Mouse (Mus musculus) liver, postnatal 0 days (tissue): ENCODE results near the gene Mrpl38. TPM values are rescaled to one million over a fixed set of nuclear protein-coding genes. Genes with fewer than 3 reads are reported as not detected.
"Not testable (repeated sequence)": the region's sequence is repeated elsewhere in the genome, so short reads cannot be mapped to it uniquely, and the experiment has no call there.

ENCODE experiments used
- ATAC-seq: fragments of 200-750 bp; cut with Nextera tagmentation; 2 replicates; pipeline ENCODE4 v1.8.0; 2017; ENCODE audit warnings: mild to moderate bottlenecking, moderate library complexity
- DNase-seq: peaks from one replicate; pipeline ENCODE4 v3.0.0-alpha.2; 2016
- H3K27ac ChIP-seq: fragments of 300-500 bp; sonication (generic); 2 replicates; pipeline ENCODE4 v1.5.1; 2014; ENCODE audit warnings: antibody characterized with exemption, moderate library complexity, mild to moderate bottlenecking, low read depth
- H3K27me3 ChIP-seq: fragments of 300-500 bp; sonication (generic); 2 replicates; pipeline ENCODE4 v1.6.1; 2014; ENCODE audit warnings: low read length, control low read depth, mixed read lengths; ENCODE audit not compliant: insufficient read depth
- H3K36me3 ChIP-seq: fragments of 300-500 bp; sonication (generic); replicated peaks from 2 replicates; pipeline ENCODE4 v1.6.1; 2014; ENCODE audit warnings: mild to moderate bottlenecking, control low read depth, low read length, moderate library complexity, mixed read lengths; ENCODE audit not compliant: insufficient read depth
- H3K4me1 ChIP-seq: fragments of 300-500 bp; sonication (generic); 2 replicates; pipeline ENCODE4 v1.6.1; 2014; ENCODE audit warnings: antibody characterized with exemption, mild to moderate bottlenecking, control low read depth; ENCODE audit not compliant: insufficient read depth
- H3K4me2 ChIP-seq: fragments of 300-500 bp; sonication (generic); 2 replicates; pipeline ENCODE4 v1.6.1; 2014; ENCODE audit warnings: low read depth, mild to moderate bottlenecking, low read length, moderate library complexity, mixed read lengths
- H3K4me3 ChIP-seq: fragments of 300-500 bp; sonication (generic); 2 replicates; pipeline ENCODE4 v1.5.1; 2014; ENCODE audit warnings: low read depth, low read length
- H3K9ac ChIP-seq: fragments of 300-500 bp; sonication (generic); replicated peaks from 2 replicates; pipeline ENCODE4 v1.6.1; 2014; ENCODE audit warnings: mild to moderate bottlenecking, moderate library complexity
- H3K9me3 ChIP-seq: fragments of 300-500 bp; sonication (generic); 2 replicates; pipeline ENCODE4 v1.6.1; 2016; ENCODE audit warnings: mild to moderate bottlenecking, control low read depth, low read length, mixed read lengths
- CTCF ChIP-seq: sonication (generic); IDR thresholded peaks from 2 replicates; pipeline ENCODE4 v1.5.1; 2016; ENCODE audit warnings: antibody characterized with exemption, low read depth
- EP300 ChIP-seq: IDR thresholded peaks from 2 replicates; pipeline ENCODE4 v1.6.1; 2016; ENCODE audit warnings: antibody characterized with exemption, low read depth, mild to moderate bottlenecking
- WGBS: fragments of 180-500 bp; shearing (Covaris S2); extraction: QIAGEN DNeasy Blood & Tissue Kit; methylation state at CpG from one replicate; pipeline ENCODE4 v1.1.7; 2014; ENCODE audit not compliant: insufficient replicate concordance; 5-methylcytosine and 5-hydroxymethylcytosine counted together
- polyA plus RNA-seq: library from polyadenylated mRNA; unstranded; fragments of >200 nt; fragmentation: Nextera tagmentation; extraction: Ambion mirVana; gene quantifications from 2 replicates; pipeline ENCODE4 v1.2.1, GENCODE M21; 2015

Gene Mrpl38
- polyA plus RNA-seq, 1 experiment from 2014 or later, result 44.0 TPM

GRCm38 (mm10) chr11:116121731-116122245 lies 16.9 kb downstream of the Mrpl38 start:
- H3K4me2 ChIP-seq, H3K4me1 ChIP-seq, H3K27me3 ChIP-seq, ATAC-seq, H3K4me3 ChIP-seq, H3K9me3 ChIP-seq, DNase-seq, H3K9ac ChIP-seq, H3K27ac ChIP-seq: not testable (repeated sequence)
- TF ChIP-seq EP300, result peak; percentile 29; the same call in 1 of the 2 replicates
- WGBS, result 91% methylated on average over 8 of the region's 8 CpGs
- H3K36me3 ChIP-seq, result peaks cover 16% of the 10 kb centered on the region; the same call in 1 of the 2 replicates

DNA sequence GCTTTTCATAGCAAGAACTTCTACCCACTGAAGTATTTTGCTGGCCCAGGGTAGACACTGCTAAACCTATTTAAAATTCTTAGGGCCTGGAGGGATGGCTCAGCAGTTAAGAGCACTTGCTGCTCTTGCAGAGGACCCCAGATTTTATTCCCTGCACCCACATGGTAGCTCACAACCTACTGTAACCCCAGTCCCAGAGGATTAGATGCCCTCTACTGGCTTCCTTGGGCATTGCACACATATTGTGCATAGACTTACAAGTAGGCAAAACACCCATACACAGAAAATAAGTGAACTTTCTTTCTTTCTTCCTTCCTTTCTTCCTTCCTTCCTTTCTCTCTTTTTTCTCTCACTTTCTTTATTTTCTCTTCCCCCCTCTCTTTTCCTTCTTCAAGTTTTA lies 20.8 kb downstream of the Mrpl38 start:
- no peak overlapping the region for H3K9ac ChIP-seq
- no peaks in the 10 kb centered on the region for H3K27me3 ChIP-seq
- H3K36me3 ChIP-seq, result peaks cover 2% of the 10 kb centered on the region; the same call in 1 of the 2 replicates
- no peak overlapping the region for H3K4me3 ChIP-seq
- H3K9me3 ChIP-seq, result no peaks in the 10 kb centered on the region
- no peak overlapping the region for H3K4me2 ChIP-seq
- peak; percentile 55 for TF ChIP-seq CTCF
- no peak for TF ChIP-seq EP300
- DNase-seq, result peak; percentile 32
- no peak for ATAC-seq
- H3K27ac ChIP-seq, result no peak overlapping the region
- no peaks in the 10 kb centered on the region for H3K4me1 ChIP-seq

- Histone ChIP-seq H3K27ac (no peak overlapping the region), H3K36me3 (no peaks in the 10 kb centered on the region), H3K27me3 (no peaks in the 10 kb centered on the region), H3K4me2 (no peak overlapping the region), H3K9me3 (no peaks in the 10 kb centered on the region), H3K9ac (no peak overlapping the region), H3K4me1 (no peaks in the 10 kb centered on the region), H3K4me3 (no peak overlapping the region)
- TF ChIP-seq CTCF, result no peak
- no peak for TF ChIP-seq EP300
- DNase-seq (no peak), ATAC-seq (peak; percentile 19; the same call in 1 of the 2 replicates)
- 54% methylated on average over 12 of the region's 12 CpGs for WGBS
Measured at GRCm38 (mm10) chr11:116117241-116117640, 21.4 kb downstream of the Mrpl38 start.

DNA sequence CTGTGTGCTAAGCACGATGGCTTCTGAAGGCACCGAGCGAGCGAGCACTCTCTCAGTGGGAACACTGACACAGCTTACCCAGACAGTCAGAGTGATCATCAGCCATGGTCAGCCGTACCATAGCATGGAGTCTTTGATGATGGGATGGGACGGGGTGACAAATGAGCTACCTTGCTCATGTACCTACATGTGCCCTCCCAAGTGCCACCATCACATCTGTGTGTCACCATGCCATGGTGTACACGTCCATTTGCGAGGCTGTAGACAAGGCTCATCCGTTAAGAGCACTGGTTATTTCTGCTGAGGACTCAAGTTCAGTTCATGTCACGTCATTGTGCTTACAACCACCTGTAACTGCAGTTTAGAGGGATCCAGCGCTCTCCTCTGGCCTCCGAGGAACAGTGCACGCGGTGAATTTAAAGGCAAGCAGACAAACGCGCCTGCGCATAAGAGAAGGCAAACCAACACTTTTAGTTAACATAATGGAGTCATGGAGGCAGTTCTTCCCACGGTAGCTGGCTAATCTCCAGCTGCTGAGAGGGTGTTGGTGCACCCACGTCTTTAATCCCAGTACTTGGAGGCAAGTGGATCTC lies 27.0 kb downstream of the Mrpl38 start:
- ATAC-seq, result no peak
- Histone ChIP-seq H3K4me3 (no peak overlapping the region), H3K4me1 (peaks cover 22% of the 10 kb centered on the region; the same call in 1 of the 2 replicates), H3K4me2 (no peak overlapping the region), H3K27me3 (peaks cover 31% of the 10 kb centered on the region), H3K9ac (no peak overlapping the region), H3K27ac (no peak overlapping the region), H3K9me3 (no peaks in the 10 kb centered on the region), H3K36me3 (no peaks in the 10 kb centered on the region)
- TF ChIP-seq CTCF, result no peak
- no peak for TF ChIP-seq EP300
- WGBS, result 88% methylated on average over 19 of the region's 19 CpGs
- no peak for DNase-seq

DNA sequence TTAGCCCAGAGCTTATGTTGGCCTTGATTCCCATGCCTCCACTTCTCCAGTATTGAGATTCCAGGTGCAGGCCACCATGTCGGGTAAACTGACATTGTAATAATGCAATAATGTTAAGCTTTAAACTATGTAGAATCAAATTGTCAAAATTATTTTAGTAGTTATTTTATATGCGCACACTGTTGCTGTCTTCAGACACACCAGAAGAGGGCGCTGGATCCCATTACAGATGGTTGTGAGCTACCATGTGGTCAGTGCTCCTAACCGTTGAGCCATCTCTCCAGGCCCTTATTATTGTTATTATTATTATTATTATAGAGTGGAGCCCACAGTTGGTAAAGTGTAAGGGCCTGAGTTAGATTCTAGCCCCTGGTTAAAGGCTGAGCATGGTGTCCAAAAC lies 27.6 kb downstream of the Mrpl38 start:
- H3K9me3 ChIP-seq, result no peaks in the 10 kb centered on the region
- peaks cover 28% of the 10 kb centered on the region for H3K4me1 ChIP-seq
- no peak overlapping the region for H3K4me2 ChIP-seq
- H3K4me3 ChIP-seq, result no peak overlapping the region
- H3K27me3 ChIP-seq, result peaks cover 31% of the 10 kb centered on the region
- ATAC-seq (no peak), DNase-seq (no peak)
- 0 out of 2 replicates have a peak, but pooled peaks have one; percentile 23 for TF ChIP-seq CTCF
- TF ChIP-seq EP300, result no peak
- no peak overlapping the region for H3K9ac ChIP-seq
- H3K36me3 ChIP-seq, result 0 out of 2 replicates have a peak, but pooled peaks cover 2% of the 10 kb centered on the region
- peak overlapping the region; percentile 17; the same call in 1 of the 2 replicates for H3K27ac ChIP-seq
- WGBS, result 74% methylated on average over 4 of the region's 4 CpGs

- H3K4me1 ChIP-seq, result peaks cover 29% of the 10 kb centered on the region
Measured at GRCm38 (mm10) chr11:116110540-116110939, 28.1 kb downstream of the Mrpl38 start.

More at GRCm38 (mm10) chr11:116110540-116110939, 28.1 kb downstream of the Mrpl38 start:
- no peaks in the 10 kb centered on the region for H3K9me3 ChIP-seq
- DNase-seq (no peak), ATAC-seq (peak; percentile 26; the same call in 1 of the 2 replicates)
- H3K27me3 ChIP-seq, result peaks cover 31% of the 10 kb centered on the region
- H3K9ac ChIP-seq, result peak overlapping the region; percentile 71
- TF ChIP-seq CTCF (no peak), EP300 (no peak; the same call in 1 of the 2 replicates)
- 0 out of 2 replicates have a peak, but pooled peaks cover 2% of the 10 kb centered on the region for H3K36me3 ChIP-seq
- peak overlapping the region; percentile 76 for H3K27ac ChIP-seq
- WGBS, result 18% methylated on average over 10 of the region's 10 CpGs
- H3K4me2 ChIP-seq, result peak overlapping the region; percentile 80
- peak overlapping the region; percentile 60 for H3K4me3 ChIP-seq
